Mouse (Mus musculus): ENCODE results near the gene Asb4. TPM values are rescaled to one million over a fixed set of nuclear protein-coding genes. Genes with fewer than 3 reads are reported as not detected.

The Asb4 gene
- polyA plus RNA-seq, 1 experiment from 2014 or later, result 14.8 TPM

- H3K4me3 ChIP-seq, result peak overlapping the region; percentile 17
- no peaks in the 10 kb centered on the region for H3K9me3 ChIP-seq
- H3K27me3 ChIP-seq, result no peaks in the 10 kb centered on the region
- no peaks in the 10 kb centered on the region for H3K36me3 ChIP-seq
- peak; percentile 59 for ATAC-seq (ENCODE audit: low FRiP score)
- peak overlapping the region; percentile 49 for H3K4me2 ChIP-seq
- H3K9ac ChIP-seq, result peak overlapping the region; percentile 53
- WGBS, result 13% methylated on average over 22 of the region's 22 CpGs
- peaks cover 50% of the 10 kb centered on the region for H3K4me1 ChIP-seq (replicated peaks)
- peak overlapping the region; percentile 86 for H3K27ac ChIP-seq
Measured at GRCm38 (mm10) chr6:5379781-5380623, 3.2 kb upstream of the Asb4 start.

- Histone ChIP-seq H3K4me3 (no peak overlapping the region), H3K9ac (peak overlapping the region; percentile 53; the same call in 1 of the 2 replicates), H3K27me3 (no peaks in the 10 kb centered on the region)
Measured at GRCm38 (mm10) chr6:5380624-5381252, 2.4 kb upstream of the Asb4 start.

GRCm38 (mm10) chr6:5381918-5382582 is 1.1 kb upstream of the Asb4 start:
- no peak for ATAC-seq (ENCODE audit: low FRiP score)
- Histone ChIP-seq H3K4me3 (no peak overlapping the region), H3K27ac (peak overlapping the region; percentile 68), H3K9me3 (no peaks in the 10 kb centered on the region), H3K4me2 (no peak overlapping the region), H3K9ac (no peak overlapping the region), H3K27me3 (no peaks in the 10 kb centered on the region), H3K4me1 (replicated peaks) (peaks cover 50% of the 10 kb centered on the region), H3K36me3 (no peaks in the 10 kb centered on the region)
- 30% methylated on average over 13 of the region's 13 CpGs for WGBS

More at GRCm38 (mm10) chr6:5380624-5381252, 2.4 kb upstream of the Asb4 start:
- H3K36me3 ChIP-seq, result no peaks in the 10 kb centered on the region
- H3K27ac ChIP-seq, result peak overlapping the region; percentile 86
- peaks cover 50% of the 10 kb centered on the region for H3K4me1 ChIP-seq (replicated peaks)
- H3K4me2 ChIP-seq, result peak overlapping the region; percentile 49
- ATAC-seq (ENCODE audit: low FRiP score), result peak; percentile 62
- 5% methylated on average over 9 of the region's 9 CpGs for WGBS
- H3K9me3 ChIP-seq, result no peaks in the 10 kb centered on the region

- no peaks in the 10 kb centered on the region for H3K36me3 ChIP-seq
- H3K9ac ChIP-seq, result peak overlapping the region; percentile 64
- H3K27me3 ChIP-seq, result no peaks in the 10 kb centered on the region
- peak overlapping the region; percentile 85 for H3K27ac ChIP-seq
- H3K4me1 ChIP-seq (replicated peaks), result peaks cover 50% of the 10 kb centered on the region
- no peaks in the 10 kb centered on the region for H3K9me3 ChIP-seq
- H3K4me3 ChIP-seq, result peak overlapping the region; percentile 31
- peak; percentile 60 for ATAC-seq (ENCODE audit: low FRiP score)
- under 1% methylated on average over 16 of the region's 16 CpGs for WGBS
- peak overlapping the region; percentile 55 for H3K4me2 ChIP-seq
Measured at GRCm38 (mm10) chr6:5382583-5383215, 487 bp upstream of the Asb4 start.

- Histone ChIP-seq H3K4me1 (replicated peaks) (peaks cover 47% of the 10 kb centered on the region), H3K9me3 (no peaks in the 10 kb centered on the region)
- peak; percentile 5; the same call in 1 of the 2 replicates for ATAC-seq (ENCODE audit: low FRiP score)
Measured at GRCm38 (mm10) chr6:5384178-5384490, 948 bp downstream of the Asb4 start.

GRCm38 (mm10) chr6:5385161-5385640 is 2.0 kb downstream of the Asb4 start:
- H3K27ac ChIP-seq, result no peak overlapping the region
- no peak for ATAC-seq (ENCODE audit: low FRiP score)
- H3K4me1 ChIP-seq (replicated peaks), result peaks cover 39% of the 10 kb centered on the region
- H3K4me2 ChIP-seq, result no peak overlapping the region
- no peaks in the 10 kb centered on the region for H3K27me3 ChIP-seq
- no peak overlapping the region for H3K9ac ChIP-seq
- no peaks in the 10 kb centered on the region for H3K36me3 ChIP-seq
- WGBS, result 34% methylated on average over 7 of the region's 7 CpGs
- no peaks in the 10 kb centered on the region for H3K9me3 ChIP-seq
- no peak overlapping the region for H3K4me3 ChIP-seq

More at GRCm38 (mm10) chr6:5384178-5384490, 948 bp downstream of the Asb4 start:
- 2% methylated on average over 11 of the region's 11 CpGs for WGBS
- Histone ChIP-seq H3K4me3 (peak overlapping the region; percentile 31), H3K4me2 (peak overlapping the region; percentile 55), H3K27me3 (no peaks in the 10 kb centered on the region), H3K27ac (peak overlapping the region; percentile 85), H3K36me3 (no peaks in the 10 kb centered on the region), H3K9ac (peak overlapping the region; percentile 64)

GRCm38 (mm10) chr6:5386486-5386885 is 3.3 kb downstream of the Asb4 start:
- Histone ChIP-seq H3K9ac (no peak overlapping the region), H3K9me3 (no peaks in the 10 kb centered on the region), H3K4me3 (no peak overlapping the region), H3K4me2 (no peak overlapping the region), H3K4me1 (replicated peaks) (peaks cover 33% of the 10 kb centered on the region), H3K36me3 (no peaks in the 10 kb centered on the region), H3K27ac (no peak overlapping the region), H3K27me3 (no peaks in the 10 kb centered on the region)
- 80% methylated on average over 4 of the region's 4 CpGs for WGBS
- no peak for ATAC-seq (ENCODE audit: low FRiP score)

- Histone ChIP-seq H3K4me3 (no peak overlapping the region), H3K36me3 (no peaks in the 10 kb centered on the region), H3K4me1 (replicated peaks) (peaks cover 24% of the 10 kb centered on the region), H3K27me3 (no peaks in the 10 kb centered on the region), H3K9me3 (no peaks in the 10 kb centered on the region), H3K9ac (no peak overlapping the region), H3K4me2 (no peak overlapping the region), H3K27ac (no peak overlapping the region)
- ATAC-seq (ENCODE audit: low FRiP score), result no peak
- 21% methylated on average over 2 of the region's 2 CpGs for WGBS
Measured at GRCm38 (mm10) chr6:5387396-5387795, 4.2 kb downstream of the Asb4 start.

- WGBS, result 18% methylated on average over 11 of the region's 11 CpGs
- H3K4me1 ChIP-seq (replicated peaks), result peaks cover 9% of the 10 kb centered on the region
- H3K9me3 ChIP-seq, result no peaks in the 10 kb centered on the region
- H3K36me3 ChIP-seq, result no peaks in the 10 kb centered on the region
- ATAC-seq (ENCODE audit: low FRiP score), result no peak
- no peaks in the 10 kb centered on the region for H3K27me3 ChIP-seq
- peak overlapping the region; percentile 35; the same call in 1 of the 2 replicates for H3K9ac ChIP-seq
- peak overlapping the region; percentile 51 for H3K4me2 ChIP-seq
- H3K27ac ChIP-seq, result no peak overlapping the region
- H3K4me3 ChIP-seq, result peak overlapping the region; percentile 31
Measured at GRCm38 (mm10) chr6:5390298-5390697, 7.1 kb downstream of the Asb4 start.

GRCm38 (mm10) chr6:5390952-5391351 is 7.8 kb downstream of the Asb4 start:
- Histone ChIP-seq H3K4me3 (peak overlapping the region; percentile 31), H3K4me2 (peak overlapping the region; percentile 51), H3K27ac (no peak overlapping the region), H3K4me1 (replicated peaks) (peaks cover 9% of the 10 kb centered on the region), H3K9ac (0 out of 2 replicates have a peak overlapping the region, but pooled peaks have one; percentile 29), H3K36me3 (no peaks in the 10 kb centered on the region), H3K9me3 (no peaks in the 10 kb centered on the region), H3K27me3 (no peaks in the 10 kb centered on the region)
- ATAC-seq (ENCODE audit: low FRiP score), result no peak
- 7% methylated on average over 10 of the region's 10 CpGs for WGBS

- H3K27ac ChIP-seq, result no peak overlapping the region
- H3K36me3 ChIP-seq, result no peaks in the 10 kb centered on the region
- 56% methylated on average over 4 of the region's 4 CpGs for WGBS
- H3K27me3 ChIP-seq, result no peaks in the 10 kb centered on the region
- no peak overlapping the region for H3K4me3 ChIP-seq
- no peaks in the 10 kb centered on the region for H3K9me3 ChIP-seq
- no peak overlapping the region for H3K9ac ChIP-seq
- H3K4me1 ChIP-seq (replicated peaks), result peaks cover 9% of the 10 kb centered on the region
- H3K4me2 ChIP-seq, result no peak overlapping the region
- no peak for ATAC-seq (ENCODE audit: low FRiP score)
Measured at GRCm38 (mm10) chr6:5394971-5395370, 11.8 kb downstream of the Asb4 start.

GRCm38 (mm10) chr6:5396797-5397196 is 13.6 kb downstream of the Asb4 start:
- Histone ChIP-seq H3K4me2 (no peak overlapping the region), H3K36me3 (no peaks in the 10 kb centered on the region), H3K4me3 (no peak overlapping the region), H3K27ac (no peak overlapping the region), H3K9ac (no peak overlapping the region), H3K27me3 (no peaks in the 10 kb centered on the region), H3K4me1 (replicated peaks) (no peaks in the 10 kb centered on the region), H3K9me3 (no peaks in the 10 kb centered on the region)
- 66% methylated on average over 3 of the region's 3 CpGs for WGBS
- ATAC-seq (ENCODE audit: low FRiP score), result no peak

Data from hindbrain, embryonic 13.5 days (tissue).